Mouse (Mus musculus): ENCODE results near the gene Map3k5. TPM values are rescaled to one million over a fixed set of nuclear protein-coding genes. Genes with fewer than 3 reads are reported as not detected.
A peak's percentile ranks its signal among the peaks of the same experiment; 100 is the strongest.

The Map3k5 gene
- total and polyA plus RNA-seq, 2 experiments from 2014 or later: 1.5 to 5.3 TPM

- no peaks in the 10 kb centered on the region for H3K27me3 ChIP-seq (ENCODE audit: insufficient read depth, low read length)
- 93% methylated on average over 12 of the region's 12 CpGs for WGBS
- ATAC-seq (ENCODE audit: low FRiP score) (no peak), DNase-seq (ENCODE audit: low spot score) (no peak)
- H3K27ac ChIP-seq (ENCODE audit: low read depth, low read length): no peak overlapping the region
- no peak overlapping the region for H3K9ac ChIP-seq (replicated peaks; ENCODE audit: low read length, poor library complexity, severe bottlenecking)
- no peak for TF ChIP-seq CTCF (IDR thresholded peaks at IDR 0.05)
- H3K9me3 ChIP-seq (ENCODE audit: low read length): no peaks in the 10 kb centered on the region
- H3K4me1 ChIP-seq (ENCODE audit: insufficient read depth, low read length): no peaks in the 10 kb centered on the region
- no peak overlapping the region for H3K4me2 ChIP-seq (ENCODE audit: low read depth, low read length, poor library complexity, severe bottlenecking)
- H3K36me3 ChIP-seq (ENCODE audit: insufficient read depth, low read length): no peaks in the 10 kb centered on the region
- no peak overlapping the region for H3K4me3 ChIP-seq (ENCODE audit: low read depth, low read length)
Measured at GRCm38 (mm10) chr10:19973321-19974108, 39.2 kb downstream of the Map3k5 start.

- no peak for ATAC-seq (ENCODE audit: low FRiP score)
- Histone ChIP-seq H3K4me3 (ENCODE audit: low read depth, low read length) (no peak overlapping the region), H3K36me3 (ENCODE audit: insufficient read depth, low read length) (no peaks in the 10 kb centered on the region), H3K9ac (replicated peaks; ENCODE audit: low read length, poor library complexity, severe bottlenecking) (no peak overlapping the region), H3K27me3 (ENCODE audit: insufficient read depth, low read length) (no peaks in the 10 kb centered on the region), H3K4me2 (ENCODE audit: low read depth, low read length, poor library complexity, severe bottlenecking) (no peak overlapping the region), H3K4me1 (ENCODE audit: insufficient read depth, low read length) (no peaks in the 10 kb centered on the region), H3K9me3 (ENCODE audit: low read length) (no peaks in the 10 kb centered on the region), H3K27ac (ENCODE audit: low read depth, low read length) (no peak overlapping the region)
- 85% methylated on average over 3 of the region's 3 CpGs for WGBS
- peak; percentile 9; the same call in 1 of the 2 replicates for TF ChIP-seq CTCF (IDR thresholded peaks at IDR 0.05)
- no peak for DNase-seq (ENCODE audit: low spot score)
Measured at GRCm38 (mm10) chr10:19977557-19977956, 43.3 kb downstream of the Map3k5 start.

GRCm38 (mm10) chr10:19978662-19979199 lies 44.5 kb downstream of the Map3k5 start:
- no peaks in the 10 kb centered on the region for H3K4me1 ChIP-seq (ENCODE audit: insufficient read depth, low read length)
- 93% methylated on average over 5 of the region's 5 CpGs for WGBS
- no peak for TF ChIP-seq CTCF (IDR thresholded peaks at IDR 0.05)
- no peaks in the 10 kb centered on the region for H3K36me3 ChIP-seq (ENCODE audit: insufficient read depth, low read length)
- no peak overlapping the region for H3K27ac ChIP-seq (ENCODE audit: low read depth, low read length)
- no peaks in the 10 kb centered on the region for H3K27me3 ChIP-seq (ENCODE audit: insufficient read depth, low read length)
- H3K9ac ChIP-seq (replicated peaks; ENCODE audit: low read length, poor library complexity, severe bottlenecking): no peak overlapping the region
- ATAC-seq (ENCODE audit: low FRiP score) (no peak), DNase-seq (ENCODE audit: low spot score) (no peak)
- H3K4me3 ChIP-seq (ENCODE audit: low read depth, low read length): no peak overlapping the region
- no peaks in the 10 kb centered on the region for H3K9me3 ChIP-seq (ENCODE audit: low read length)
- H3K4me2 ChIP-seq (ENCODE audit: low read depth, low read length, poor library complexity, severe bottlenecking): no peak overlapping the region

- Histone ChIP-seq H3K9me3 (ENCODE audit: low read length) (no peaks in the 10 kb centered on the region), H3K4me1 (ENCODE audit: insufficient read depth, low read length) (no peaks in the 10 kb centered on the region), H3K4me3 (ENCODE audit: low read depth, low read length) (no peak overlapping the region), H3K4me2 (ENCODE audit: low read depth, low read length, poor library complexity, severe bottlenecking) (no peak overlapping the region), H3K36me3 (ENCODE audit: insufficient read depth, low read length) (no peaks in the 10 kb centered on the region), H3K27me3 (ENCODE audit: insufficient read depth, low read length) (no peaks in the 10 kb centered on the region), H3K27ac (ENCODE audit: low read depth, low read length) (no peak overlapping the region), H3K9ac (replicated peaks; ENCODE audit: low read length, poor library complexity, severe bottlenecking) (no peak overlapping the region)
- no peak for TF ChIP-seq CTCF (IDR thresholded peaks at IDR 0.05)
- ATAC-seq (ENCODE audit: low FRiP score) (no peak), DNase-seq (ENCODE audit: low spot score) (no peak)
- WGBS: 65% methylated on average over 9 of the region's 9 CpGs
Measured at GRCm38 (mm10) chr10:19987736-19988135, 53.5 kb downstream of the Map3k5 start.

GRCm38 (mm10) chr10:19989986-19990385 lies 55.7 kb downstream of the Map3k5 start:
- Histone ChIP-seq H3K27ac (ENCODE audit: low read depth, low read length) (no peak overlapping the region), H3K4me1 (ENCODE audit: insufficient read depth, low read length) (no peaks in the 10 kb centered on the region), H3K4me2 (ENCODE audit: low read depth, low read length, poor library complexity, severe bottlenecking) (no peak overlapping the region), H3K27me3 (ENCODE audit: insufficient read depth, low read length) (no peaks in the 10 kb centered on the region), H3K9ac (replicated peaks; ENCODE audit: low read length, poor library complexity, severe bottlenecking) (no peak overlapping the region), H3K4me3 (ENCODE audit: low read depth, low read length) (no peak overlapping the region), H3K36me3 (ENCODE audit: insufficient read depth, low read length) (no peaks in the 10 kb centered on the region), H3K9me3 (ENCODE audit: low read length) (no peaks in the 10 kb centered on the region)
- DNase-seq (ENCODE audit: low spot score): no peak
- 90% methylated on average over 6 of the region's 6 CpGs for WGBS
- TF ChIP-seq CTCF (IDR thresholded peaks at IDR 0.05): no peak
- ATAC-seq (ENCODE audit: low FRiP score): no peak

- WGBS: 63% methylated on average over 6 of the region's 6 CpGs
- H3K4me3 ChIP-seq (ENCODE audit: low read depth, low read length): no peak overlapping the region
- no peak overlapping the region for H3K4me2 ChIP-seq (ENCODE audit: low read depth, low read length, poor library complexity, severe bottlenecking)
- ATAC-seq (ENCODE audit: low FRiP score) (no peak), DNase-seq (ENCODE audit: low spot score) (no peak)
- no peak for TF ChIP-seq CTCF (IDR thresholded peaks at IDR 0.05)
- H3K9me3 ChIP-seq (ENCODE audit: low read length): no peaks in the 10 kb centered on the region
- H3K36me3 ChIP-seq (ENCODE audit: insufficient read depth, low read length): no peaks in the 10 kb centered on the region
- no peaks in the 10 kb centered on the region for H3K4me1 ChIP-seq (ENCODE audit: insufficient read depth, low read length)
- H3K27me3 ChIP-seq (ENCODE audit: insufficient read depth, low read length): no peaks in the 10 kb centered on the region
- no peak overlapping the region for H3K9ac ChIP-seq (replicated peaks; ENCODE audit: low read length, poor library complexity, severe bottlenecking)
- H3K27ac ChIP-seq (ENCODE audit: low read depth, low read length): no peak overlapping the region
Measured at GRCm38 (mm10) chr10:19990638-19991037, 56.4 kb downstream of the Map3k5 start.

Data from midbrain, postnatal 0 days (tissue).